Mouse (Mus musculus): ENCODE data around the gene Idh1. TPM values are rescaled to one million over a fixed set of nuclear protein-coding genes. Genes with fewer than 3 reads are reported as not detected.
"Not testable (repeated sequence)": the region's sequence is repeated elsewhere in the genome, so short reads cannot be mapped to it uniquely, and the experiment has no call there.

The Idh1 gene
- 100 to 1,000 TPM; 322 to 834 TPM for total RNA-seq (2021)
- long read RNA-seq, experiment 1, transcript Idh1-201 (9 exons, 2,302 nt), result major isoform, 1,083 of 1,224 reads
- long read RNA-seq, experiment 1, partial matches to known transcripts, result 111 of 1,224 reads
- long read RNA-seq, experiment 1, other reads (novel, unspliced or antisense), result 30 of 1,224 reads
- long read RNA-seq, experiment 2, transcript Idh1-201 (9 exons, 2,302 nt), result major isoform, 99 of 119 reads
- long read RNA-seq, experiment 2, partial matches to known transcripts, result 11 of 119 reads
- long read RNA-seq, experiment 2, other reads (novel, unspliced or antisense), result 8 of 119 reads

DNA sequence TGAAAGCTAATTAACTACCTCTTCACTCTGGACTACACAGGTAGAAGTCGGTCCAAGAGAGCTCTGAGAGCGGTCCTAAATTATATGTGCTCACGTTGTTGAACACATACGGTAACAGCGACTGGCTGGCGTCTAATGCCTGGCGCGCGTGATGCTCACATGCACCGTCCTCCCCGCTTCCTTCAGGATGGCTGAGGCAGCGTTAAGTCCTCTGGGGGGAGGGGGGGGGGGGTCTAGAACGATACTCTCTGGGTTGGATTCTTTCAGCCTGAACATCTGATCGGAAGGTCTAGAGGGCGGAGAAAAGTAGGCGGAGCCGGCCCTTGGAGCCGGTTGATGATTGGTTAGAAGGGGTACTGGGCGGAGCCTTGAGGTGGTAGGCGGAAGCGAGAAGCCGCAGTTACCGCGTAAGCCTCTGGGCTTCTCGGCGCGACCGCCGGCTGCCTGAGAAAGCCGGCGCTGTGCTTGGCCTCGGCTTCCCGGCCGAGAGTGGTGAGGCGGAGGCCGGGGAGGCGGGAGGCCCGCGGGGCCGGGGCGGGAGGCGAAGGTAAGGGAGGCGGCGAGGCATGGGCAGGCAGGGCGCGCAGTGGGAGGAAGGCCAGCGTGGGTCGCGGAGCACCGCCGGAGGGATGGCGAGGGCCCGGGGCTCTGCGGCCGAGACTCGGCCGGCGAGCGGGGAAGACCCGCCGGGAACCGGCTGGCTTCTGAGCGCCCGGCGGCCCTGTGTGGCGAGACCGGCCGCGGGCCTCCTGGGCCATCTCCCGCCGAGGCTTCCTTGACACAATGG lies at the start of gene Idh1, which contains the start of gene Pikfyve:
TSS of gene Idh1 (minus strand) at position 214 of the 787 bp plus-strand sequence.
TSS of gene Pikfyve (plus strand) at position 397 of the 787 bp plus-strand sequence.
- peak; percentile 94 to 95 for DNase-seq

DNA sequence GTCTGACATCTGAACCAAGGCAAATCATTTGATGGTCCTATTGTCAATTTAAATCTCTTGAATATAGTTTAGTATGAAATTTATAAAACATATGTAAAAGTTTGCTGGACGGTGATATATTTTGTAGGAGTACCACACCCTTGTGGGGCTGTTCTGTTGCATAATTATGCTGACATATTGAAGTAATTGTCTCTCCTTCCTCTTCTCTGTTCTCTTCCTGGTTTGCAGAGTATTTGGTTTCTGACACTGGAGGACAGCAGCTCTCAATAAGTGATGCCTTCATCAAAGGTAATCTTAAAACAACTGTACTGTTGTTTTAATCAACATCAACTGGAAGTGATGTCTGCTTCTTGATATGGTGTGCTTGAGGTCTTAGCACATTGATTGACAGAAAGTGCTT lies 44.3 kb upstream of the Idh1 start:
- no peak for DNase-seq

DNA sequence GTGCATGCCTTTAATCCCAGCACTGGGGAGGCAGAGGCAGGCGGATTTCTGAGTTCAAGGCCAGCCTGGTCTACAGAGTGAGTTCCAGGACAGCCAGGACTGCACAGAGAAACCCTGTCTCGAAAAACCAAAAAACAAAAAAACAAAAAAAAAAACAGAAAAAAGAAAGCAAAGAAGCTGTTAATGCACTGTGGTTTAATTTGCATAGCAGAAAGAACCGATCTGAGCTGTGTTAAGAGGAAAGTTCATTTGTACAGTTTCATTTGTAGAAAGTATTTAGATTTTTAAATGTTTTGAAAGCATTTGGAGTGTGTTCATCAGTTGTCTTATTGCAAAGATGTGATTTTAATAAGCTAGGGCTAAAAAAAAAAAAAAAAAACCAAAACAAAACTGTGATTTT lies 43.5 kb upstream of the Idh1 start:
- not testable (repeated sequence) for DNase-seq

DNA sequence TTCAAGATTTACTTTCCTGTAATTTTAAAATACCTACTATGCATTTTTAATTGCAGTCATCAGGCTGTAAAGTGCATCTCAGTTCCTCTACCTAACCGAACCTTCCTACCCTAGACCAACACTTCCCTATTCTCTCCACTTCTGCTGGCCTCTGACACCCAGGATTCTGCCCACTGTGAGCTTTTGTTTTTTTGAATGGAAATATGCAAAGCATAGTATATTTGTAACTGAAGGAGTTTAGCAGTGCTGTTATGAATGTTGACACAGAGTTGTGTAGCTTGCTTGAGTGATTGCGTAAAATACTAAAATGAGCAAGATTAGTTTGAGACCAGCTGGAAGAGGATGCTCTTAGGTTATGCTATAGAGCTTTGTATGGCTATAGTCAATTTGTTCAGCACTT lies 41.4 kb upstream of the Idh1 start:
- DNase-seq, result no peak

DNA sequence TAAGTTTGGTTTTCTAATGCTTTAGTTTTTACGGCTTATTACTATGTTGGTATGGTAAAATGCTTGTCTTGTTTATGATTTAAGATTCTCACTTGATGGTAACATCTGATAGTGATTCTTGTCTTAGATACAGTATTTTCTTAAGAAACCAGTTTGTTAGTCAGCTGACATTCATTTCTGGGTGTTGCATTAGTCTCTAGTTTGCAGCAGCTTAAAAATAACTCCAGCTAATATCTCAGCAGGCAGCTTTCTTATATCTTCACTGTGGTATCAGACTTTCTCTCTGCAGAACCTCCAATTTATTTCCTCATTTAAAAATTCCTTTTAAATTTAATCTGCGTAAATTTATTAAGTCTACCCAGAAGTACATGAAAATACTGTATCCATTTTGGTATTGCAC lies 37.4 kb upstream of the Idh1 start:
- DNase-seq, result no peak

DNA sequence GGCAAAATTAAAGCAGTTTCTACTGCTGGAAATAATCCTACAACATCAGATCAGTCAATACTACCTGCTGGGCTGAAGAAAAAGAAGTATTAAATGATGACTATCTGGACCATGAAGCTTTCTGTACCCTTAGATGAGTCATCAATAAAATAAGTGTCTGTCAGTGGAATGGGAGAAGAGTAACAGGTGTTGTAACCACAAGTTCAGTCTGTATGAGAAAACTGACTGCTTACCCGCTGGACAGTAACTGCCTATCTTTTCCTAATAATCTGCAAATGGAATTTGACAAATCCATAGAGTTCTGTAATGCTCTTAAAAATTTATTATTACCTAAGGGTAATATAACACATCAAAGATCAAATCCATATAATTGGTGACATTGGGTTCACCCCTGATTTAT lies 31.7 kb upstream of the Idh1 start:
- no peak for DNase-seq

DNA sequence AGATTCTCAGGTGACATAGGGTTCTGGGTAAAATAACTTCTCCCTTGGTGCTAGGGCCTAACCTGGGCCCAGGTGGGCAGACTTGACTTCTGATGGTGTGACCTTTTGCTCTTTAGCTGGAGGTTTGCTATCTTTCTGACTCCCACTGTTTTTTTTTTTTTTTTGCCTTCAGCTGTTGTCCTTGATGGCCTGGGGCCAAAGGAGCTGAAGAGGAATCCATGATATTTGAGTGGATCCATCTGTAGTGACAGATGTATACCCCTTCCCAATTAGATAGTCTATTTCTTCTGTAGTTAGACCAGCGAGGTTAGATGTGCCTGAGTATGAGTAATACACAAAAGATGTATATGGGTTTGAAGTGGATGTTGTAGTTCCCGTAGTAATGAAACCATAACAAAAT lies 31.3 kb upstream of the Idh1 start:
- DNase-seq, result no peak

DNA sequence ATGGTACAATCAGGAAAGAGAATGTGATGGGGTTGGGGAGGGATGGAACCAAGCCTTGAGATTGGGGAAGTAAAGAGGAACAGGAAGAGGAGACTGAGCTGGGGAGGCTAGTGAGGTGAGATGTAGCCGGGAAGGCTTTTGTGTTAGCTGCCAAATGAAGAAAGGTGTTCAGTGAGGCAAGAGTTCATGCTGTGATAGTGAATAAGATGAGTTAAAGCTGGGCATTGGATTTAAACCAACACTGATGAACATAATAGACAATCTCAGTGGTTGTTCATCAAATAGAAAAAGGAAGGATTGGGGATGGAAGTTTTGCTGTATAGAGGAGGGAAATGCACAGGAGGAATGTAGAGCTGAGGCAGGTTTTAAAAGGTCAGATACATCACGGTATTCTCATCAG lies 26.9 kb upstream of the Idh1 start:
- DNase-seq, result no peak

DNA sequence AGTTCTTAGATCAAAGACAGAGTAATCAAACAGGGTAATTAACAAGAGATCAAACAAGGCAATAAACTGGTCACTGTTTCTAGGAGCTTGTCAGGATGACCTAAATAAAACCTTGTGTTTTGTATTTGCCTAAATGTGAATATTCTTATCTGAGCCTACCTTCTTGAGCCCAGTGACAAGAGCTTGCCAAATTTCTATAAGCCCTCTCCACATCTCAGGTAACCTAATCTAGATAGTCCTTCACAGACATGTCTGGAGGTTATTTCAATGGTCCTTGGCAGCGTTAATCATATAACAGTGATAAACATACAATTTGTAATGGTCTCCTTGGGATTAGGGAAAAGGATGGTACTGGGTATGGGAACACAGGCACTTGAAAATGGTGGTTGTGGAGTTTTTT lies 18.0 kb upstream of the Idh1 start:
- no peak for DNase-seq

DNA sequence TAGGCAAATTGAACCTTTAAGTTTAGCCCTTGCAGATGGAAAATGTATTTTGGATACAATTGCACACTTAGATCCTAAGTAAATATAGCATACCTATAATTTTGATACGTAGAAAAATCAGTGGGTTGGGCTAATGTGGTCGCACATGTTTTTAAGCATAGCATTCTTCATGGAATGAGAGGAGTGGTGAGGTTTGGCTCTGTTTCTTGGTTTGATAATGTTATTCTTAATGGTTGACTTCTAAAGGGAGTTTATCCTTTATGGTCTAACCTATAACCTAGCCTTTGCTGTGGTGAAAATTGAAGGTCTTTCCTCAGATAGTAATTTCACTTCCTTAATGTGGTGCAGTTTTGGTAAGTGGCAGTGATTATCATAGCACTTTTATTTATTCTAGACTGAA lies 12.6 kb upstream of the Idh1 start:
- no peak for DNase-seq

DNA sequence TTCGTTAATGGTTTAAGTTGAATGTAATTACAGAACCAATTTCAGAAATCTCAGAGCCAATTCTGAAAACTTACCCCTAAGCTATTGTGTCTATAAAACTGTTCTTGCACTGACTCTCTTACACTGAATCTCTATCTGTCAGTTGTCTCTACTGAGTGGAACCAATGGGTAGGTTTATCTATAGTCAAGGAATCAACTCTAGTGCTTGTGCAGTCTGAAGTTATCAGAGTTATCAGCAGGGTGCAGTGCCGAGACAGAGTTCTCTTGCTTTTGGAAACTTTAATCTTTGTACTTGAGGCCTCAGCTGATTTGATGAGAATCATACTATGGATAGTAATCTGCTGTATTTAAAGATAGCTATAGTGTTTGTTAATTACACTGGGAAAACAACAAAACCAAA lies 12.1 kb upstream of the Idh1 start:
- DNase-seq, result no peak

DNA sequence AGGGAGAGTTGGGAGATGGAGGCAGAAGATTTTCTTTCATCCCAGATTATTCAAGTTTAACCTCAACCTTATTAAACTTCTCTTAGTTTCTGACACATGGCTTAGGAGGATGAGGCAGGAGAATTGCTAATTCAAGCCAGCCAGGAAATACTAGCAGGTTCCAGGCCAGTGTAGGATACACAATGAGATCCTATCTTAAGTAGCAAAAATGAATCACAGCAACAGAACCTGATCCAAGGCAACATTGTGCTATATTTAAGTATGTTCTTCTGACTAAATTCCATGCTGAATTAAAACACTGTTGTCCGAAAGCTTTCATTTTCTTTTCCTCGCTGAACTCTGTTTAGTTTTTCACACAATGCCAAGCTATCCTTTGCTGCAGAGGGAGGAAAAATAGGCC lies 6.9 kb upstream of the Idh1 start:
- DNase-seq, result no peak

DNA sequence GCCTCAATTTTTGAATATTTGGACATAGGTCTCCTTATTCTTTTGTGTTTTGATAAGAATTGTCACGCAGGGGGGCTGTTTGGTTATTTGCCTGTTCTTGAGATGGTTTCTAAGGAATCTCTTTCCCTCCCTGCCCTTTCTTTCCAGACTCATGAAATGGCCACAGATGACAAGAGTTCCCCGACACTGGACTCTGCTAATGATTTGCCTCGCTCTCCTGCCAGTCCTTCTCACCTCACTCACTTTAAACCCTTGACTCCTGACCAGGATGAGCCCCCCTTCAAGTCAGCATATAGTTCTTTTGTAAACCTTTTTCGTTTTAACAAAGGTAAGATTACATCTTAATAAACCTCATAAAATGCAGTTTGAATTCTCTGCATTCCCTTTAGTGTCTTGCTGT lies 3.9 kb upstream of the Idh1 start:
- no peak for DNase-seq

DNA sequence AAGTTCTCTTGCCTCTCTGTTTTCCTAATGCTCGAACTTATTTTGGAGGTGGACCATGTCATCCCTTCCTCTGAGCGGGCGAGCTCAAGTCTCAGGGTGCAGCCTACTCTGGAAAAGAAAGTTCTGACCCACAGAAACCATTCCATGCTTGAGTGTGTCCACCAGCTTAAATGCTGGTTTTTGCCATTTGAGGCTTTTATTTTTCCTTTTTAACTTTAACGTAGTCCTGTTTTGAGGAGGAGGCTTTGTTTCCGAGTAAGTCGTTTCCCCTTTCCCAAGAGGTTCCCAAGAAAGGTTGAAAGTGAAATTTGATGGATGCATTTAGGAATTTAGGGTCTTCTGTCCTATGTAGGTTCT lies 752 bp upstream of the Idh1 start:
- DNase-seq, result no peak

DNA sequence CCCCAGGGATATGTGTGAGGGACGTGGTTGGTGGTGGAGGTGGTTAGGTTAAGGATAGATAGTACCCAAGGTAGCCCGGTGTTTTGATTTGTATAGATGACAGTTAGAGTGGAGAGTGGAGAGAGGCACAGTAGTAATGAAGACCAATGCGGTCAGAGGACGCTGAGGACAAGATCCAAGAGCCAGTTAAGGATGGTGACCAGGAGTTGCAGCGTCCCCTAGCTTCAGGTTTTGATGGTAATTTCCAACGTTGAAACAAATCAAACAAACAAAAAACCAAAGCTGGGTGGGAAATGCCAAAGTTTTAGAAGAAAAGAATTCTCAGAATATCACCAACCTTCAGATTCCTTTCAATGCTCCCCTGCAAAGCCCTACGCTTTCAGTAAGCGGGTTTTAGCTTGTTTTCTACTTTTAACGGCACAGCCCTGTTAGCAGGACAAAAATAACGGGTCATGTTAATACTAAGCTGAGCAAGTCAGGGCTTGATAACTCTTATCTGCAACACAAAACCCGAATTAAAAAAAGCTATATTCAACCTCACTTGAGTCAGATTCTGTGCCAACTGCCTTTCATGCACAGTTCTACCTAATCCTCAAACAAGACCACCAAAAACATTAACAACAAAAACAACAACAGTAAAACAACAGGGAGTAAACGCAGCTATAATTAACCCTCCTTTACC lies 635 bp downstream of the Idh1 start:
- peak in 1 of 2 experiments; percentile 43 for DNase-seq

DNA sequence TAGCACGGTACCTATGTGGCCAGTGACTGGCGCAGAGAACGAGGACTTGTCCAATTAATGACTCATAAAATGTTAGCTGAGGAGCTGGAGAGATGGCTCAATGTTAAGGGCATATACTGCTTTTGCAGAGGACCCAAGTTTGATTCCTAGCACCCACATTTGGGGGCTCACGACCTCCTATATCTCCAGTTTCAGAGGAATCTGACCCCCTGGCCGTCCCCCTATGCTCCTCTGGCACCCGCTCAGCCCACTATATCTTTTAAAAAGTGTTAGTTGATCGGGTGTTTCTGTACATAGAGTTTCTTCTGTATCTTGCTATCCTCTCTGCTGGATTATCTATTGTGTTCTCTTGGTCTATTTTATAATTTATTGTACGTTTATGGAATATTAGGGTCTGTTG lies 1.3 kb downstream of the Idh1 start:
- no peak for DNase-seq

DNA sequence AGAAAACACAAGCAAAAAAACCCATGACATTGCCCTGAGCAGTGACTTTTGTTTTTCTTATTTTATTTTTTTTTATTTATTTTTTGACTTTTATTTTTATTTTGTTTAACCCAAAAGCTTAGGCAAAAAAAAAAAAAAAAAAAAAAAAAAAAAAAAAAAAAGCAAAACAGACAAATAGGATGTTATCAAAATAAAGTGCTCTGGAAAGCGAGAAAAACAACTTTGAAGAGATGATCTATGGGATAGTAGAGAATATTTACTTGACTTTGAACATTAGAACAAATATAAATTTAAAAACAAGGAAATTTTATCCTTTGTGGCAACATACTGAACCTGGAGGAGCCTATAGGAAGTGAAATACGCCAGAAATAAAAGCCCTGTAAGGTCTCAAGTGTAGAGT lies 2.3 kb downstream of the Idh1 start:
- DNase-seq, result no peak

DNA sequence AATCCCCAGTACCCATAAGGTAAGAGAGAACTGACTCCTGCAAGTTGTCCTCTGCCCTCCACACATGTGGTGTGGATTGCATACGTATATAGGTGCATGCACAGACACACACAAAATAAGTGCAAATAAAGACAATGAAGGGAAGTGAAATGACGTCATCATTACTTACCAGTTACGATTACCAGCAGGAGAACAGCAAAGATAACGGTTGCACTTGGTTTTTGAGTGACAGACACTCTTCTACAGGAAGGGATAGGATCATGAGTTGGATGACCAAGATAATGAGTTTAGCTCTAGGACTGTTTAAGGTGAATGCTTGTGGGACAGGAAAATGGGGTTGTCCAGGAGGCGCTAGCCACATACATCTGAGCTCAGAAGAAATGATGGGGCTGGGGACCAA lies 4.8 kb downstream of the Idh1 start:
- DNase-seq, result no peak

DNA sequence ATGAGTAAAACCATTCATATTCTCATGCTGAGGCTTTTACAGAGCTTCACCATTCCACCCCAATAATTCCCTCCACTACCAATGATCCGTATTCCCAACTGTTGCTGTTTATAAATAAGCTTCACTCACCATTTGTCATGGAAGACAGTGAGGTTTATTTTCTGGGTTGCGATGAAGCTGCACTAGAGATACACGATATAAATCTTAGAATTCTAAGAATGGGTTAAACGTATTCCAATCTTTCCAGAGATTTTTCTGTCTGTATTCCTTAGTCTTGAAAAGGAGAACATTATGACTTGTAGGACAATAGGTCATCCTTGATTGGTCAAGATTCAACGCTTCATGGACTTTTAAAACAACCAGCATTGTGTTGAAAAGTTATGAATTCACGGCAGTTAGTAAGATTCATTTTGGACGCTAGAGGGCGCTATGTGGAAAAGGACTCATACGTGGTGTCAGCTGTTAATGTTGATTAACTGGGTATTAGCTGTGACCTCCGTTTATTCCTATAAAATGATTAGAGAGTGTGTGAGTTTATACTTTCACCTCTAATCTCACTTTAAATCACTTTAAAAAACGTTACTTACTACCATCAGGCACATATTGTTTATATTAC lies 6.6 kb downstream of the Idh1 start:
- peak in 1 of 2 experiments; percentile 75 for DNase-seq

DNA sequence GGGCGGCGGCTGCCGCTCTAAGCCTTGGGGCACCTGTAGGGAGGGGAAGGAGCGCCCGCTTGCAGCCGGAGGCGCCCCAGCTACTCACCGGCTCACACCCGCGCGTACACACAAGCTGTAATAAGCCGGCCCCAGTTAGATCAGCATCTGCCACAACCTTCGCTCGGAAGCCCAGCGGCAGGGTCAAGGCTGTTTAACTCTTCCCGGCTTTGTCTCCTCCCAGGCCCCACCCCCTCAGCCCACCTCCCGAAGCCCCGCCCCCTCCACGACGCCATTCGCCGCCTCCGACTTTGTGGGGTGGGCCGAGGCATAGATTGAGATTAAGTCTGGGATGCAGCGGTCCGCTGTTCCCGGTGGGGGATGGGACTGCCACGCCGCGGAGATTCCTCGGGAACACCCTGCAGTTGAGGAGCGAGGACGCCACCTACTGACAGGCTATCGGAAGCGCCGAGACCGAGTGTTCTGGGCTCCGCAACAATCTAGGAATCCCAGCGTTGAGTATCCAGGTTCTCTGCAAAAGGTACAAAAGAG lies 7.3 kb downstream of the Idh1 start:
- peak; percentile 99 for DNase-seq

DNA sequence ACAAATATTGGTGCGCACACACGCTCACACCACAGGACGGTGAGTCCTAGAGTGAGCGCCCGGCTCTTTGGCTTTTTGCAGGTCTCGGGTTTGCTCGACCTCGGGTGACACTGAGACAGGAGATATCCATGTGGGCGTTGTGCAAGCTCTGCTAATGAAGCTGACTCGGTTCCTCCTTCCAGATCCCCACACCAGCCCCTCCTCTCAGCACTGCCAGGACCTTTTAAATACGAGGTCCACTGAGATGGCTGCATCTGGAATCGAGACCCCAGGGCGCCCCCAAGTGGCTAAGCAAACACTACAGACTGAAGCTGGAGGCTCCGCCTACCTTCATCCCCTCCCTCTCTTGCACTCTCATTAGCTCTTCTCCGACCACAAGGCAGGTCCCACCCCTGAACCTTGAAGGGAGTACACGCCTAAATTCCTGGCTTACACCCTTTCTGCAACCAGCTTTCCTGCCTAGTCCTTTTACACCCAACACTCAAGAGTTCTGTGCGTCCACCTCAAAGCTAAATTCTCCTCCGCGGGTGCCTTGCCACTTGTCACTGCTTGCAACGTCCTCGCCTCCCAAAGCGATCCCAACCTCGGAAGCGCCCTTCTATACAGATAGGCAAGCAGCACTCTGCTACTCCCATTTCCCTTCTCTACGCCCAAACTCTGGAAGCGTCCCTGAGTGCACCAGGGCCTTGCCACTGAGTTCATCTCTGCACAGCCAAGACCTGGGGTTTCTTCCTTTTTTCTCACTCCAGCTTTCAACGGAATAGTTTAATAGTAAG lies 8.0 kb downstream of the Idh1 start:
- peak; percentile 98 to 99 for DNase-seq

DNA sequence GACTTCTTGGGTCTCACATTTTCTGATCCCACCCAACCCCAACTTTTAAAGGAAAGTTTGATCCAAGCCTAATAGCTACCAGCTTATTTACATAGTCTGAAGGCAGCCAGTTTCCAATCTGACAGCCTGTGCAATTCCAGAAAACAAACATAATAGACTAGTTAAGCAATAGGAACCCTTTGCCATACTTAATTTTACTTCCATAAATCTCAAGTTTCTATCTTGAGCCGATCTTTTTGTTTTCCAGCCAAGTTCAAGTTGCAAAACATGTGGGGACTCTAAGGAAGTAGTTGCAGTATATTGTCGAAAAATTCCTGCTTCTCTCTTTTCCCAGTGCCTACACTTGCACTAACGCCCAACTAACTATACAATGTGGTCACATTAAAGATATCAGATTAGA lies 8.8 kb downstream of the Idh1 start:
- no peak for DNase-seq
